Mouse (Mus musculus) liver, adult 2 months (tissue): ENCODE results near the gene Dnah8. TPM values are rescaled to one million over a fixed set of nuclear protein-coding genes. Genes with fewer than 3 reads are reported as not detected.

Experiments
- DNase-seq: peaks from one replicate; pipeline ENCODE4 v3.0.0-alpha.2; 2011; ENCODE audit warnings: low read depth, low spot score; ENCODE audit errors: extremely low read depth
- H3K27ac ChIP-seq: fragments of 200-500 bp; replicated peaks from 2 replicates; pipeline ENCODE4 v1.5.1; 2012; ENCODE audit warnings: low read depth, mild to moderate bottlenecking, control low read depth, inconsistent platforms, low read length; ENCODE audit not compliant: insufficient read depth
- H3K27me3 ChIP-seq: fragments of 200-500 bp; 2 replicates; pipeline ENCODE4 v1.6.1; 2012; ENCODE audit warnings: mild to moderate bottlenecking, moderate library complexity, low read length, inconsistent platforms; ENCODE audit not compliant: control insufficient read depth, insufficient read depth
- H3K36me3 ChIP-seq: fragments of 200-500 bp; 2 replicates; pipeline ENCODE4 v1.6.1; 2012; ENCODE audit warnings: low read length, inconsistent platforms; ENCODE audit not compliant: control insufficient read depth, insufficient read depth
- H3K4me1 ChIP-seq: fragments of 200-500 bp; 2 replicates; pipeline ENCODE4 v1.6.1; 2011; ENCODE audit warnings: low read length; ENCODE audit not compliant: control insufficient read depth, insufficient read depth
- H3K4me3 ChIP-seq: fragments of 200-500 bp; 2 replicates; pipeline ENCODE4 v1.5.1; 2011; ENCODE audit warnings: low read depth, mild to moderate bottlenecking, control low read depth, low read length, moderate library complexity; ENCODE audit not compliant: insufficient read depth
- H3K79me2 ChIP-seq: fragments of 200-500 bp; 2 replicates; pipeline ENCODE4 v1.6.1; 2012; ENCODE audit warnings: inconsistent platforms, mild to moderate bottlenecking, low read length, moderate library complexity; ENCODE audit not compliant: control insufficient read depth, insufficient read depth
- H3K9ac ChIP-seq: fragments of 200-500 bp; 2 replicates; pipeline ENCODE4 v1.6.1; 2012; ENCODE audit warnings: low read depth, mild to moderate bottlenecking, control low read depth, inconsistent platforms, low read length
- CTCF ChIP-seq: fragments of 200-500 bp; IDR thresholded peaks from 2 replicates; pipeline ENCODE4 v1.5.1; 2011; ENCODE audit warnings: low read depth, low read length, control low read depth
- POLR2A ChIP-seq: fragments of 200-500 bp; IDR thresholded peaks from 2 replicates; pipeline ENCODE4 v1.6.1; 2011; ENCODE audit warnings: low read length, control low read depth; ENCODE audit not compliant: insufficient read depth; ENCODE audit errors: extremely low read depth
- WGBS: fragments of 180-500 bp; shearing (Covaris S2); methylation state at CpG from one replicate; pipeline ENCODE4 v1.1.7; 2018; 5-methylcytosine and 5-hydroxymethylcytosine counted together
- polyA plus RNA-seq: library from polyadenylated mRNA; depleted of rRNA; stranded (reverse); fragments of >200 nt; gene quantifications from 2 replicates; pipeline ENCODE4 v1.2.3, GENCODE M21; 2012; rRNA removed
- total RNA-seq: library from RNA; depleted of rRNA; stranded (reverse); fragments of >200 nt; gene quantifications from 2 replicates; pipeline ENCODE4 v1.2.3, GENCODE M21; 2014; rRNA removed

Dnah8 gene
- total and polyA plus RNA-seq, 2 experiments = 0.18 to 0.20 TPM

- no peaks in the 10 kb centered on the region for H3K27me3 ChIP-seq
- no peak for TF ChIP-seq CTCF
- no peak for TF ChIP-seq POLR2A
- 56% methylated on average over 8 of the region's 8 CpGs for WGBS
These were observed 287.6 kb downstream of the Dnah8 start for GRCm38 (mm10) chr17:30911732-30912088.

GRCm38 (mm10) chr17:30912536-30912935, 288.4 kb downstream of the Dnah8 start:
- Histone ChIP-seq H3K9ac (no peak overlapping the region), H3K4me1 (no peaks in the 10 kb centered on the region), H3K4me3 (no peak overlapping the region), H3K36me3 (no peaks in the 10 kb centered on the region), H3K79me2 (no peaks in the 10 kb centered on the region), H3K27me3 (no peaks in the 10 kb centered on the region), H3K27ac (no peak overlapping the region)
- no peak for TF ChIP-seq POLR2A
- TF ChIP-seq CTCF = no peak
- DNase-seq = no peak
- WGBS = 82% methylated on average over 5 of the region's 5 CpGs

More at GRCm38 (mm10) chr17:30911732-30912088, 287.6 kb downstream of the Dnah8 start:
- Histone ChIP-seq H3K4me1 (no peaks in the 10 kb centered on the region), H3K4me3 (no peak overlapping the region), H3K9ac (no peak overlapping the region), H3K36me3 (no peaks in the 10 kb centered on the region), H3K27ac (no peak overlapping the region), H3K79me2 (no peaks in the 10 kb centered on the region)
- DNase-seq = no peak

GRCm38 (mm10) chr17:30914264-30914663, 290.1 kb downstream of the Dnah8 start:
- Histone ChIP-seq H3K4me3 (no peak overlapping the region), H3K9ac (no peak overlapping the region), H3K4me1 (no peaks in the 10 kb centered on the region), H3K36me3 (no peaks in the 10 kb centered on the region), H3K79me2 (no peaks in the 10 kb centered on the region), H3K27ac (no peak overlapping the region), H3K27me3 (no peaks in the 10 kb centered on the region)
- TF ChIP-seq POLR2A = no peak
- no peak for TF ChIP-seq CTCF
- no peak for DNase-seq

GRCm38 (mm10) chr17:30923566-30923965, 299.4 kb downstream of the Dnah8 start:
- 64% methylated on average over 4 of the region's 4 CpGs for WGBS
- no peak for TF ChIP-seq CTCF
- no peak for TF ChIP-seq POLR2A
- no peaks in the 10 kb centered on the region for H3K79me2 ChIP-seq
- H3K4me1 ChIP-seq = no peaks in the 10 kb centered on the region
- DNase-seq = no peak
- no peak overlapping the region for H3K27ac ChIP-seq
- H3K36me3 ChIP-seq = no peaks in the 10 kb centered on the region
- 0 out of 2 replicates have a peak, but pooled peaks cover 2% of the 10 kb centered on the region for H3K27me3 ChIP-seq
- H3K4me3 ChIP-seq = no peak overlapping the region
- H3K9ac ChIP-seq = no peak overlapping the region

Other genes starting within 250 kb of the Dnah8 start
- 12.8 and 14.7 TPM in 2 replicates for gene Btbd9, start 47.9 kb upstream of the Dnah8 start, total RNA-seq
- gene Btbd9, start 47.9 kb upstream of the Dnah8 start, polyA plus RNA-seq = 12.7 and 15.8 TPM in 2 replicates
- gene Glo1, start 2.5 kb downstream of the Dnah8 start, total RNA-seq = 384 and 388 TPM in 2 replicates
- gene Glo1, start 2.5 kb downstream of the Dnah8 start, polyA plus RNA-seq = 229 and 239 TPM in 2 replicates